Mouse (Mus musculus): Measurements from ENCODE around the gene Mthfd1.

Gene Mthfd1

DNA sequence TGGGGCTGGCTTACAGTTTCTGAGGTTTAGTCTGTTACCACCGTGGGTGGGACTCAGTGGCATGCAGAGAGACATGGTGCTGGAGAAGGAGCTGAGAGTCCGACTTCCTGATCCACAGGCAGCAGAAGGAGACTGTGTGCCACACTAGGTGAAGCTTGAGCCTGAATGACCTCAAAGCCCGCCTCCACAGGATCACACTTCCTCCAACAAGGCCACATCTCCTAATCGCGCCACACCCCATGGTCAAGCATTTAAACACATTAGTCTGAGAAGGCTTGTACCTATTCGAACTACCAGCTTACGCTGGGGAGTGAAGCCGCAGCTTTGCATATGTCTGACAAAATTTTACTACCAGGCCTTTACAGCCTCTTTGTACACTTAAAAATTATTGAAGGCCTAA lies 50.0 kb downstream of the Mthfd1 start:
- DNase-seq, result no peak

DNA sequence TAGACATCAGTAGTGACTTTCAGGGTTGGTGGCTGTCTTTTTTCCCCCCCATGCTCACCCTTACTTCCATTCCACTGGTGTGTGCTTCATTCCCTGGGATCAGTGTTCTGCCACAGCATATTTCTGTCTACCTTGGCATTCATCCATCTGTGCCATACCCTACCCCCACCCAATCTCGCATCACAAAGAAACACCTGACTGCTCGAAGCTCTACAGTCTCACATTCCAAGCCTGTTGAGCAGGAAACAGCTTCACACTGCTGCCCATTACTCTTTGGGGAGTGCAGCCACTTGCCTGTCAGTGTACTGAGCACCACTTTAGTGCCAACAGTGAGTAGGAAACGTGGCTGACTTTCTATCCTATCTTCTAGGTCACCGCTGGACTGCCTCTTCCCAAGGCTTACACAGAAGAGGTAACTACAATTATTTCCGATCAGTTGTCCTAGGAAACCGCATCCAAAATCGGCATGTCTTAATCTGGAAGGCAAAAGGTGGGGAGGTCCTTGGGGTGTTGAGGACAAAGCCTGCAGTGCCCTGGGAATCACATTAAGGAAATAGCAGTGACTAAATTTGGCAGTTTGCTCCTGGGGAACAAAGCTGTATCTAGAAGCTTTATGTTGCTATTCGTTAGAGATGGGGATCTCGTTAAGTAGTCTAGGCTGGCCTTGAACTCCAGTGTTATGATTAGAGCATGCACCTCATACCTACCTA lies 51.9 kb downstream of the Mthfd1 start:
- peak in 1 of 2 experiments; percentile 16 for DNase-seq

DNA sequence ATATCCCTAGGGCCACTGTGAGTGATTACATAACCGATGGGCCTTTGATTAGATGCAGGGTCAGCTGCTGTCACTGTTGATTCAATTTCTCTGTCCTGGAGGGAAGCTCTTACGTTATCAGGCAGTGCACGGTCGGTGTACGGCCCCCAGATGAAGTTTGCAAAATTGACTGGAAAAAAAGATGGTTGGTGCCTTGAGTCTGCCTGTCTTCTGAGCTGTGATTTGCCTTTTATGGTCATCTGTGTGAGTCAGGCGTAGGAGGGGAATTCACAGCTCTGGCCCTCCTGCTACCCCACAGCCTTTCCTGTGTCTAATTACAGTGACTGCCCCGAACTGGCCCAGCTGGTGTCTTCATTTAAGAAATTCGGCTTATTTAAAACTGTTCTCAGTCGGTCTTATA lies 52.9 kb downstream of the Mthfd1 start:
- peak; percentile 19 to 22 for DNase-seq

DNA sequence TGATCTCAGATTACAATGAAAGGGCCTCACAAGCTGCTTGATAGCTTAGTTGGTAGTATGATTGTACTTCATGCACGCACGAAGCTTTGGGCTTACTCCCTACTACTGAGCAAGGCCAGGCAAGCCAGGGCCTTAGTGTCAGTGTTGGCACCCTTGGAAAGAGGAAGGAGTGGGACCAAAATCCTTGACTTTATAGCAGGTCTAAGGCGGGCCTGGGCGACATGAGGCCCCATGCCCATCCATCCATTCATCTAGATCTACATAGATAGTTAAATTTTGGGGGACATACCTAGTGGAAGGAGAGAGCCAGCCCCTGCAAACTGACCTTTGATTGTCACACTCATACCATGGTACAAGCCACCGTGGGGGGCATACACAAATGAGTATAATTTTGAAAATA lies 53.3 kb downstream of the Mthfd1 start:
- no peak for DNase-seq

DNA sequence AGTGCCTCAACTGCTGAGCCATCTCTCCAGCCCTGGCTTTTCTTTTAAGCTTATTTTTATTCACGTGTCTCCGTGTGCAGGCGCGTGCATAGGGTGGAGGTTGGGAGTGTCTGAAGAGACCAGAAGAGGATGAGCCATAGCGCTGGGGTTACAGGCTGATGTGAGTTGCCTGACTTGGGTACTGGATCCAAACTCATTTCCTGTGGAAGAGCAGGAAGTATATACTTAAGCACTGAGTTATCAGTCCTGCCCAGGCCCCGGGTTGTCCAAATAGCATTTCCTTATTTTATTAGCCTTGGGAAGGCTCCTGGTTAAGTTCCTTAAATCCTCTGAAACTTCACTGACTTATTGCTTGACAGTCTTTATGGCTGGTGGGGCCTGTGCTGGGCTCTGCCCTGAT lies 54.9 kb downstream of the Mthfd1 start:
- no peak for DNase-seq

DNA sequence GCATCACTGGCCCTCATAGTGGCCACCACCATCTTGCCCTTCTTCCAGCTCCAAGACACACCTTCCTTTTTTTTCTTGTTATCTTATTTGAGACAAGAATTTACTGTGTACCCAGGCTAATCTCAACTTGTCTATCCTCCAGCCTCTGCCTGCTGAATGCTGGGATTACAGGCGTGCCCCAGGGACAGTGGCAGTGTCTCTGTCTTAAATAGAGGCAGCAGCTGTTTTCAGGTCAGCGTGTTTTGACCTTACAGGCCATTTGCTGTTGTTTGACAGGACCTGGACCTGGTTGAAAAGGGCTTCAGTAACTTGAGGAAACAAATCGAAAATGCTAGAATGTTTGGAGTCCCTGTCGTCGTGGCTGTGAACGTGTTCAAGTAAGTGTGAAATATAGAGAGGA lies 55.5 kb downstream of the Mthfd1 start:
- no peak for DNase-seq

DNA sequence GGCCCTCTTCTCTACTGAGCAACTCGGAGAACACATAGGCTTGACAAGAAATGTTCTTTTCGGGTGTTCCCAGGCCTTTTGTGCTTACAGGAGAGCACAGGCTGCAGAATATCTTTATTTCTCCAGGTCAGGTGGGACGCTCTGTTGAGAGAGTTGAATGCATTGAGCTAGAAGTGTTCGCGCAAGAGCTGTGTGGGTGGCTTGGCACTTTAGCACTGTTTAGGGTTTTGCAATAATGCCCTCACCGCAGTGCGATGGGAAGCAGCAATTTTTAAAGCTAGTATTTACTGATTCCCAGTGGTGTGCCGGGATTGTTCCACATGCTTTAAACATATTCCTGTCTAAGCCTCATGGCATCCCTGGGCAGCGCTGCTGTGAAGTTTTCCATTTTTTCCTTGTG lies 56.1 kb downstream of the Mthfd1 start:
- no peak for DNase-seq

DNA sequence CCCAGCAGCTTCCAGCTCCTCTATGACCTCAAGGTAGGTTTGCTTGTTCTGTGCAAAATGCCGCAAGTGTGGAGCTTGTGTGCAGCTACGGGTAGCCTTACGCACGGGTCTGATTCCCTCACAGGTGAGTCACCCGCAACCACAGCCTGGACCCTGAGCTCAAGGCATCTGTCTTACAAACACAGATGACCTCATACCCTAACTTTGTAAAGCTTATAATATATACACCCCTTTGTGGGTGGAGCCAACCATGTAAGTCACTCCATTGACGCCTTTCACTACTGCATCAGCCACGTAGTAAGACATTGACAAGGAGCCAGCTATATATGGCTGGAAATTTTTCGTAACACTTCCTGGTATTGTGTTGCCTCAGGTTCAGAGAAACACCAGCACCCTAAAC lies 56.9 kb downstream of the Mthfd1 start:
- no peak for DNase-seq

DNA sequence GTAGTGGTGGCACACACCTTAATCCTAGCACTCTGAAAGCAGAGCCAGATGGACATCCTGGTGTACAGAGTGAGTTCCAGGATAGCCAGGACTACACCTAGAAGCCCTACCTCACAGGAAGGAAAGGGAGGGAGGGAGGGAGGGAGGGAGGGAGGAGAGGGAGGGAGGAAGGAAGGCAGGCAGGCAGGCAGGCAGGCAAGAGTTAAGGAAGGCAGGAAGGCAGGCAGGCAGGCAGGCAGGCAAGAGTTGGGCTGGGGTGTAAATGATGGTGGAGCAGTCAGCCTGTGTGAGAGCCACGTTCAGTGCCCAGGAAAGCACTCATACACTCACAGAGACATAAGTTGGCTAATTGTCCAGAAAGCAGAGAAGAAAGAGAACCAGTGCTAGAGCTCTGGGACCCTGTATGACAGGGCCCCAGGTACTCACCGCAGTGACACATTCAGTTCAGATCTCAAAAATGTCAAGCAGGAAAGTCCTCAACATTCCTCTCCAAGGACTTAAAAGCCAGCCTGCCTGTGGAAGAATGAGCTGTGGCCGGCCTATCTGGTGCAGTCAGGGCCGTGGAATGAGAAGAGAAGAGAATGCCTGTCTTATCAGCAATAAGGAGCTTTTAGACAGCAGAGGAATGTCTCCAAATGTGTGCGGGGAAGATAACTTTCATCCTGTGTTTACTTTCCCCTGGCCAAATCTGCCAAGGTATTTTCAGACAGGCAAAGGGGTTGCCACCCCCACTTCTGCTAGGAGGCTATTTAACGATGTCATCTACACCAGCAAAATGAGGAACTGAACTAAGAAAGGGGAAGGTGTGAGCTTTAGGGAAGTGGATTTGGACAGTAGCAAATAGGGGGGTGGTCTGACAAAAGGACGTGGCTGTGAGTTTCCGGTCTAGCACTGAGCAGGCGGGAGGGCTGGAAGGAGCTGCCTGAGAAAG lies 63.4 kb downstream of the Mthfd1 start:
- peak; percentile 41 to 43 for DNase-seq

DNA sequence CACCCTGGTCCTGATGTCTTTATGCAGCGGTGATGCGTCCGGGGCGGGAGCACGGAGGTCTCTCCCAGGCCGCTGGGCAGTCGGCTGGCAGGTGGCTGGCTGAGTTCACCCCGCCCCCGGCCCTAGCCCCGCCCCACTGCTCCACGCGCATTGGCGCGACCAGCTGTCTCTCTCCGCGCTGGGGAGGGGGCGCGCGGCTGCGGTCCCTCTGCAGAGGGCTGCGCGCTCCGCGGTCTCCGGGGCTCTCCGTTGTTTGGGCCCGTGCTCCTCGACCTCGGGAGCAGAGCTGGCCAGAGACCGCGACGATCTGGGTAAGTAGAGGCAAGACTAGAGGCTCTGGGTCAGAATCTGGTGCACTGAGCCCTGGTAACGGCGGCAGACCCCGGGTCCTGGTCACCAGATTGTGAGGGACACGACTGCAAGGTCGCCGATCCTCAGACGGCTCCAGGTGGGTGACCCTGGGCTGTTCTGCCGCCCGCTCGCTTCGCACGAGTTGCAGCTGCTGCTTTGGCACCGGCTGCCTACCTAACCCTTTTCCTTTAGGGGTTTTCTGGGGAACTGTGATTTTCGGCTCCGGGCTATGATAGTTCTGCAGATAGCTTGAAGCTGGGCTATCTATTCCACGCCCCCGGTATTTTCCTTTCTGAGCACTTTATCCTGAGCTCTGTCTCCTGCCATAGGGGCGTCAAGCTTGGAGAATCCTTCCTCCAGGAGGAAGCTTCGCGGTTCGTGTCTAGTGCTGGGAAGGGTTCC lies 69.8 kb downstream of the Mthfd1 start, which contains the start of gene Akap5:
Akap5 (plus strand) TSS at position 213 of the 753 bp plus-strand sequence.
- DNase-seq, result peak; percentile 36 to 52

DNA sequence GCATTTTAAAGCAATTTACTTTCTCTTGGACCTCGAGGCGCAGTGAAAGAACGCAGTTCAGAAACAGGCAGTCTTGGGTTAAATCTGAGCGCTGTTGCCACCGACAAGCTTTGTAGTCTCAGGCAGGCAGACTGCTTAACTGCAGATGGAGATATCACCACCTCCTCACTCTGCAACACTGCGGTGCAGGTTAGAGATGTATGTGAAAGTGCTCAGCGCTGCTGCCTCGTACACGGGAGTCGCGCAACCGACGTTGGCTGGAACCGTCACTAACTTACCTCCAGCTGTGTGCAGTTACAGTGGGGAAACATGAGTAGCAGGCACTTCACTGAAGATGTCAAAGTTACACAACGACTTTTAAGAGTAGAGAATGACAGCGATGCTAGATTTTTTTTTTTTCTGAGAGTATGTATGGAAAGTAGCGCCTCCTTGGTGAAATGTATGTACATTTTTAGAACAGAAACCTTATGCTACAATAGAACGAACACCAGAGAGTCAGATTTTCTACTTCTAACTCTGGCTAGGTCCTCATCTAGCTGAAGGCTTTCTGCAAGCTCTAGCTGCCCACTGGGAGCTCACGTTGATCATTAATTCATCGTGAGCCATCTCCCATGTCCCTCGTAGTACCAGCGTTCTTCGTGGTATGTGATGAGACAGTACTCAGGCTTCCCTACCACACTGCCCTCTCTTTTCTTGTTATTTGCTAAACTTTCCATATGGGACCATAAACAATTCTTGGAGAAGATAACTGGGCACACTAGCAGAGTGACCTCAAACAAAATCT lies 71.5 kb downstream of the Mthfd1 start:
- no peak for DNase-seq

DNA sequence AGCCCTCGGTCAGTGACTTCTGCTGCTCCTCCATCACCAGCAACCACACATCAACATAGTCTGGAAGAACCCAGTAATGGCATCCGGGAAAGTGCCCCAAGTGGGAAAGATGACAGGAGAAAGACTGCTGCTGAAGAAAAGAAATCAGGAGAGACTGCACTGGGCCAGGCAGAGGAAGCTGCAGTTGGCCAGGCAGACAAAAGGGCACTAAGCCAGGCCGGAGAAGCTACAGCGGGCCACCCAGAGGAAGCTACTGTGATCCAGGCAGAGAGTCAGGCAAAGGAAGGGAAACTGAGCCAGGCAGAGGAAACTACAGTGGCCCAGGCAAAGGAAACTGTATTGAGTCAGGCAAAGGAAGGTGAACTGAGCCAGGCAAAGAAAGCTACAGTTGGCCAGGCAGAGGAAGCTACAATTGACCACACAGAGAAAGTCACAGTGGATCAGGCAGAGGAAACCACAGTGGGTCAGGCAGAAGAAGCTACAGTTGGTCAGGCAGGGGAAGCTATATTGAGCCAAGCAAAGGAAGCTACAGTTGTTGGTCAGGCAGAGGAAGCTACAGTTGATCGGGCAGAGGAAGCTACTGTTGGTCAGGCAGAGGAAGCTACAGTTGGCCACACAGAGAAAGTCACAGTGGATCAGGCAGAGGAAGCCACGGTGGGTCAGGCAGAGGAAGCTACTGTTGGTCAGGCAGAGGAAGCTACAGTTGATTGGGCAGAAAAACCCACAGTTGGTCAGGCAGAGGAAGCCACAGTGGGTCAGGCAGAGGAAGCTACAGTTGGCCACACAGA lies 73.7 kb downstream of the Mthfd1 start:
- no peak for DNase-seq

DNA sequence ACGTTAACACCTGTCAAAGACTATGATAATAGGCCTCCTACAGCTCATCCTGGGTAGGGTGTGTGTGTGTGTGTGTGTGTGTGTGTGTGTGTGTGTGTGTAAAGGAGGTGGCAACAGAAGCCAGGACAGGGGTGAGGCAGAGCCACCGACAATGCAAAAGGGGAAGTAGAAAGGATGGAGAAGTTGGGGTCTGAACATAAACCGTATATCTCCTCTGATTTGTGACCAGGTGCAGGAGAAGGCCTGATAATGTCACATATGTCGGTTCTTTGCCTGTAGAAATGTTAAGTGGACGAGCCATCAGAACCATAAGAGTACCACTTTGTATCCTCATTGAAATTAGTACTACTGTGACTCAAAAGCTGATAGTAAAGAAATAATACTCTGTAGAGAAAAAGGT lies 78.6 kb downstream of the Mthfd1 start:
- DNase-seq, result no peak

DNA sequence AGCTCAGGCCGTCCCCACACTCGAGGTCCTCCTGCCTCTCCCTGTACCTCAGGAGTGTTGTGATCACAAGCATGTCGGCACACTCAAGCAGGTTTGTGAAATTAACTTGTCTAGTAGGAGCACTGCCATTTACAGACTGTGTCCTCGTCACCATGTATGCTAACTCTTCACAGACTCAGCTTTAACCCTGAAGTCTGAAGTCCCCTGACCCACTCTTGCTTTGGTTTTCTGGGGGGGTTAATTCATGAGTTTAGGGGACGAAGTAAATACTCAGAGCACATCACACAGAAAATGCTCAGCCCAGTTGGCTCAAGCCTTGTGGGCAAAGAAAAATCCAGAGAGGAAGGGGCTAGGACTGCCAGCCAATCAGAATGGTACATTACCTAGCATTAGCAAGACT lies 80.5 kb downstream of the Mthfd1 start:
- DNase-seq, result no peak

DNA sequence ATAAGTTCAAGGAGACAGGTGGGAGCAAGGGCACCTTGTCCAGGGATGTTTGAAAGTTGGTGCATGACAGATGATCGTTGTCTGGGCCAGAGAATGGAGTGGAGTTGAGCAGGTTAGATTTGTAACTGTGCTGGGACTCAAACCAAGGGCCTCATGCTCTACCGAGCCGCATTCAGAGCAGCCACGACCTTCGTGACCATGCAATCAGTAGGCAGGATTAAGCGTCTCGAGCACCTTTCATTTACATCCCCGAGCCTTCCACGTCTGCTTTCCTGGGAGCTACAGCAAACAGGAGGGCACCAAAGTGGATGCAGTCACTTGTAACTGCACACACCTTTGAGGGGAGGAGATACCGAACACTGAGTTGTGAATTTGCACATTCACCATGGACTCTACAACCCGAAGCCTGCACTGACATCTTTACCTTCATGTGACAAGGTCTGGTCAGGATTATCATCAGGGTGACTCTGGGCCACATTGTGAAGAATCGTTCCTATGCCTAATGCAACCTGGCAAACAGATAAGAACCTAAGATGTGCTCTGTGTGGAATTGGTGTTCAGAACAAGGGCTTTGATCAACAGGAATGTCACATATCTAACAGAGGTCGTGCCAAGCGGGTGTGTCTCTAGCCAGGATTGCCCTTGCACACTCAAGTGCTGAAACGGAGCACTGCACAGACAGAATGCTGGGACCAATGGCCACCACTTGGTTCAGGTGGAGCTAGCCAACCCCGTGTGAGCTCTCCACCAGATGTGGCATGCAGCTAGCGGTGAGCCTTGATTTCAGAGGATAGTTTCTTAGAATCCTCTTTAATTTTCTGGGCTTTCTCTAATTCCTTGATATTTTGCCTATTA lies 81.2 kb downstream of the Mthfd1 start:
- DNase-seq, result no peak

DNA sequence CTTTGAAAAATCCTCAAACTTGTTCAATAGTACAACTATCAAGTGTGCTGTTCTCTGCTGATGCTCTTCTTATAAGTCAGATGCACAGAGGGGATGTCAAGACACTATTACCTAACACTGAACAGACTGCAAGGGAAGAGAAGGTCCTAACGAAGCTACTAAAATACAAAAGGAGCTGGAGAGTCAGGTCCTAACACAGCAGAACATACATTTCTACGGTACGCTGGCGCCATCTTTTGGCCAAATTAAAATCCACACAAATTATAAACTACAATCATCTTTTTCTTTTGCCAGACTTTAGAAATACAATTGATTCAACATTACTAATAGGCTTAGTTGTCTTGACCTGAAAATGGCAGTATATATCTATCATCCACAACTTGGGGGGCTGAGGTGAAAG lies 86.0 kb downstream of the Mthfd1 start:
- peak in 1 of 2 experiments; percentile 64 for DNase-seq

DNA sequence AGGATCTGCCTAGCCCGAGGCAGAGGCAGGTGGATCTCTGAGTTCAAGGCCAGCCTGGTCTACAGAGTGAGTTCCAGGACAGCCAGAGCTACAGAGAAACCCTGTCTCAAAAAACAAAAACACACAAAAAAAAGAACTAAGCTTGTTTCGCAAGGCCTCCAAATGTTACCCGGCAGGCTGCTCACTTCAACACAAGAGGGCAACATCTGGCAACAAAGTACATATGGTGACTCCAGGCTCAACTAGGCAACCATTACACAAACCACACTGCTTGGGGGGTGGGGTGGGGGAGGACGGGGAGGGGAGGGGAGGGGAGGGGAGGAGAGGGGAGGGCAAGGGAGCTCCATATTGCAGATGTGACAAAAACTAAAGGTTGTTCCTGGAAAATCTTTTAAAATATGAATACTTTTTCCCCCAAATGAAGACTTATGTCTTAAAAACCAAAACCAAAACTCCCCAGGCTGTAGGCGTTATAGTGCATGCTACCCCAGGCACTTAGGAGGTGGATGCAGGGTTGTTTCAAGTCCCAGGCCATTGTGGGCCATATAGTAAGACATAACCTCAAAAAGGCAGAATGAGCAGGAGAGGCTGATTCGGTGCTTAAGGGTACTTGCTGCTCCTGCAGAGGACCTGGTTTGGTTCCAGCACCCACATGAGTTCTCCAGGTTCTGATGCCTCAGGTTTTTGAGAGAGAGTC lies 90.8 kb downstream of the Mthfd1 start:
- DNase-seq, result no peak

DNA sequence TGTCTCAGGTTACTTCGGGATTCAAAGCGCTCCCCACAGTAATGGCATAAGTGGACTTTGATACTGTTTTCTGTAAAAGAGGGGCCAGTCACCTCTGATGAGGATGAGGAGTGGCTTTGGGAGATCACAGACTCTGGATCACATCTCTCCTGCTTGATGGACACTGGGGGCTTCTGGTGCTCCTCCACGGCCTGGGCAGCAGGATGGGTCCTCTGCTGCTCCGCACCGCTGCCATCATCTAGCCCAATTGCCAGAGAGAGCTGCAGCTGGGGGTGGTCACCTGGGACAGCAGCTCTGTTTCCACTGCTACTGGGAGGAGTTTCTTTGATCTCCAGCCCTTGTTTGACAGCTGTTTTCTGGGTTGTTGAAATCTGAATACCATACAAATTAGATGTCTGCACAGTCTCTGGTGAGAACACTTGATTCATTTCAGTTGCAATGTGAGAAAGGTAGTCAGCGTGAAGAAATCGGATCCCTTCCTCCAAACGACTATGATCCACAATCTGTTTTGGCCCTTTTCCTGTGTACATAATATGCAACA lies 94.7 kb downstream of the Mthfd1 start:
- DNase-seq, result no peak

DNA sequence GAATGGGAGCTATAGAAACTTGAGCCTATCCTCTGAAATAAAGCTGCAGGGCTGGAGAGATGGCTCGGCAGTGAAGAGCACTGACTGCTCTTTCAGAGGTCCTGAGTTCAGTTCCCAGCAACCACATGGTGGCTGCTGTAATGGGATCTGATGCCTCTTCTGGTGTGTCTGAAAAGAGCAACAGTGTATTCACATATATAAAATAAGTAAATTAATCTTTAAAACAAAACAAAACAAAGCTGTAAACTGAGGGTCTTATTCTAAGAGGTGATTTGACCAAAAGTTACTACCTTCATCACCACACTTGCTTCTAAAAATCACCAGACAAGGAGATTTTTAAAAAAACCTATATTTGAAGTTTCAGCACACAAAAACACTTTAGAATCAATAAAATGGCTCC lies 105.8 kb downstream of the Mthfd1 start:
- no peak for DNase-seq

All from spleen, adult 18-20 months (tissue).